Mouse (Mus musculus): Measurements from ENCODE around the gene Grasp. TPM values are rescaled to one million over a fixed set of nuclear protein-coding genes. Genes with fewer than 3 reads are reported as not detected.
A peak's percentile ranks its signal among the peaks of the same experiment; 100 is the strongest.

The Grasp gene
- polyA plus RNA-seq, 1 experiment from 2014 or later = 5.8 TPM

- Histone ChIP-seq H3K9me3 (no peaks in the 10 kb centered on the region), H3K4me3 (no peak overlapping the region), H3K27me3 (ENCODE audit: insufficient read depth, poor library complexity, severe bottlenecking) (no peaks in the 10 kb centered on the region), H3K36me3 (no peaks in the 10 kb centered on the region), H3K27ac (peak overlapping the region; percentile 67), H3K4me1 (replicated peaks) (peaks cover 39% of the 10 kb centered on the region)
- WGBS = 69% methylated on average over 12 of the region's 12 CpGs
- no peak for DNase-seq (ENCODE audit: low spot score)
Measured at GRCm38 (mm10) chr15:101279430-101279999, 55.5 kb downstream of the Grasp start.

Other genes starting within 250 kb of the Grasp start
- gene Gm47841, start 176.8 kb upstream of the Grasp start, polyA plus RNA-seq (2016; fragmentation: Nextera tagmentation; extraction: Ambion mirVana) = not detected in 2 replicates
- gene Fignl2, start 145.6 kb upstream of the Grasp start, polyA plus RNA-seq (2016; fragmentation: Nextera tagmentation; extraction: Ambion mirVana) = 1.4 TPM in 2 replicates
- gene Ankrd33, start 108.4 kb upstream of the Grasp start, polyA plus RNA-seq (2016; fragmentation: Nextera tagmentation; extraction: Ambion mirVana) = not detected in 2 replicates
- 8.7 and 10.8 TPM in 2 replicates for gene Acvrl1, start 95.7 kb upstream of the Grasp start, polyA plus RNA-seq (2016; fragmentation: Nextera tagmentation; extraction: Ambion mirVana)
- 6.3 and 10.9 TPM in 2 replicates for gene Acvr1b, start 50.1 kb upstream of the Grasp start, polyA plus RNA-seq (2016; fragmentation: Nextera tagmentation; extraction: Ambion mirVana)
- 4.8 and 5.1 TPM in 2 replicates for gene Nr4a1, start 30.1 kb downstream of the Grasp start, polyA plus RNA-seq (2016; fragmentation: Nextera tagmentation; extraction: Ambion mirVana)
- gene Atg101, start 60.1 kb downstream of the Grasp start, polyA plus RNA-seq (2016; fragmentation: Nextera tagmentation; extraction: Ambion mirVana) = 79.0 and 82.1 TPM in 2 replicates
- 0.27 and 0.39 TPM in 2 replicates for gene 6030408B16Rik, start 69.0 kb downstream of the Grasp start, polyA plus RNA-seq (2016; fragmentation: Nextera tagmentation; extraction: Ambion mirVana)
- gene Krt80, start 146.0 kb downstream of the Grasp start, polyA plus RNA-seq (2016; fragmentation: Nextera tagmentation; extraction: Ambion mirVana) = 0.16 TPM in 1 of 2 replicates, not detected in the other
- gene Krt7, start 186.9 kb downstream of the Grasp start, polyA plus RNA-seq (2016; fragmentation: Nextera tagmentation; extraction: Ambion mirVana) = 17.5 and 19.9 TPM in 2 replicates
- 0.10 TPM in 1 of 2 replicates, not detected in the other for gene Krt87, start 214.6 kb downstream of the Grasp start, polyA plus RNA-seq (2016; fragmentation: Nextera tagmentation; extraction: Ambion mirVana)
- gene Krt88, start 223.6 kb downstream of the Grasp start, polyA plus RNA-seq (2016; fragmentation: Nextera tagmentation; extraction: Ambion mirVana) = not detected in 2 replicates
- not detected in 2 replicates for gene Krt81, start 239.6 kb downstream of the Grasp start, polyA plus RNA-seq (2016; fragmentation: Nextera tagmentation; extraction: Ambion mirVana)
- not detected in 2 replicates for gene Krt86, start 249.3 kb downstream of the Grasp start, polyA plus RNA-seq (2016; fragmentation: Nextera tagmentation; extraction: Ambion mirVana)